Mouse (Mus musculus) CD4-positive naive resting alpha-beta T cell, adult 57 days (primary cell): ENCODE measurements around the gene She. TPM values are rescaled to one million over a fixed set of nuclear protein-coding genes. Genes with fewer than 3 reads are reported as not detected.

Experiments used
- total RNA-seq: library from RNA; stranded (reverse); gene quantifications from one replicate; pipeline ENCODE4 v1.2.4, GENCODE M21; 2023

Gene She
- 1.8 TPM for total RNA-seq

DNA sequence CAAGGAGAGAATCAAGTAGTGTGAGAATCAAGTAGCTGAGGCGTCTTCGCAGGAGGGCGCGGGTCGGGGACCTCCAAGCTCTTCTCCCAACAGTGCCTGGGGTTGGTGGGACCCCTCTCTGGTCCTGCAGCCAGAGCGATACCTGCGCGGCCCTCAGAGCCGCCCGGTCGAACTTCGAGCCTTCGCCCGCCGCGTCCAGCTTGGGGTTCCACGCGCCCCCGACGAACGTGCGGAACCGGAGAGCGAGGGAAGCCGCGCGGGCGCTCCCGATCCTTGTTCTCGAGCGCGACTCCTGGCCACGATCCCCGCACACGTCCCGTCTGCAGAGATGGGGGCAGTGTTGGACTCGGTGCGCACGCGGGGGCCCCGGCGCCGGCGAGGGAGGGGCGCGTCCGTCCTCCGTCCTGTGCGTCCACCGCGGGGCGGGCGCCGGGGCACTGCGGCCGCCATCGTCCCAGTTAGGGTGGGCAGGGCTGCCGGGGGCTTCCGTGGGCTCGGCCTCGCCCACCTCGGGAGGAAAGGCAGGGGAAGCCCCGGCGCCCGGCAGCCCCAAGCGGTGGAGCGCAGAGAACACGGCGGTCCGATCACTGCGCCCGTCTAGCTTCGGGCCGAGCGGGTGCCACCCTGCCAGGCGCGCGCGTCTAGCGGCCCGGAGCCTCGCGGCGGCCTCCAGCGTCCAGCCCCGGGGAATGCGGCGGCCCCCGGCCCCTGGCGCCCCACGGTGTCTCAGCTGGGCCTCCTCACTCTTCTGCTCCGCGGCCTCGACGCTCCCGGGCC is at the start of gene She:
Gene She (plus strand): TSS at position 556 of the 777 bp plus-strand sequence.

Other genes with a start within 250 kb of the She start
- gene Adar, start 116.3 kb upstream of the She start, total RNA-seq, result 152 TPM
- gene Chrnb2, start 66.7 kb upstream of the She start, total RNA-seq, result 2.7 TPM
- 84.0 TPM for gene Ube2q1, start 57.8 kb upstream of the She start, total RNA-seq
- gene Il6ra, start 81.8 kb downstream of the She start, total RNA-seq, result 186 TPM
- 140 TPM for gene Atp8b2, start 132.1 kb downstream of the She start, total RNA-seq
- 58.9 TPM for gene Hax1, start 167.4 kb downstream of the She start, total RNA-seq
- 96.2 TPM for gene 4933434E20Rik, start 220.3 kb downstream of the She start, total RNA-seq
- gene Ubap2l, start 221.3 kb downstream of the She start, total RNA-seq, result 246 TPM
- gene Tpm3, start 241.3 kb downstream of the She start, total RNA-seq, result 627 TPM